Mouse (Mus musculus): ENCODE measurements at regions not wholly inside any gene's neighbourhood (a gene's known extent, or its start where the extent isn't known, plus 50 kb on each side); places are given as distances from the start of the nearest gene placed in this dataset.

DNA sequence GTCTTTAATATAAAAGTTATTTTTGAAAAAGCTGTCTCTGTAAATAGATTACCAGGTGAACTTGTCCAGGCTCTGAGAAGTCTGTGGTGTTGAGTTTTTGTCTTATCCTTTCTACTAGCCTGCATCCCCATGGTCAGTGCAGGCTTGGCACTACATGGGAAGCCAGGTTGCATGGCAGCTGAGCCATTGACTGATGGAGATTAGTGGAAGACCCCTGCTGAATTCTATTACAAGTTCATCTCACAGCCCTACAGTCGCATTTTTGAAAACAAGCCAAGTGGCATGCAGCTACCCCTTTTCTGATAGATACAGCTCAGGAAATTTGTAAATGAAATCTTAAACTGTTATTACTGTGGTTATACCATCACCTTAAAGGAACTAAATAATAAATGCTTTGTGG lies 101.2 kb upstream of the Fam184a start:
- WGBS = 50% methylated on average over 1 of the region's 1 CpGs

DNA sequence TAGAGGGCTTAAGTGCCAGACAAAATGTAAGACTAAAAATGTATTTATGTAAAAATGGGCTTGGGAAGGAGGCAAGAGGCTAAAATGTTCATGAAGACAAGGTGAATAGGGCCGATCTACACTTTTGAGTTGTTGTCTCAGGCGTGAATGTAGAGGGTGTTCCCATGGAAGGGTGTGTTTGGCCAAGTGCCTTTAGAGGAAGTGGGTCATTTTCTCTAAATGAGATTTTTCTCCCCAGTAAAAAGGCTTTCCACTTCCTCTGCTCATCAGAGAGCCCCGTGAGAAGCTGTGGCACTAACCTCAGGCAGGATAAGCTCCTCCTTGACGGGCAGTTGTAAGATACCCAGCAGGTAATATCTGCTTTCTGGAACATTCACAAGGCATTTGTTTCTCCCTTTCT lies 99.6 kb upstream of the Fam184a start:
- H3K36me3 ChIP-seq (ENCODE audit: insufficient read depth, low read length) = no peaks in the 10 kb centered on the region
- no peak overlapping the region for H3K27ac ChIP-seq (ENCODE audit: low read depth, low read length)
- DNase-seq (ENCODE audit: low spot score) = no peak
- no peaks in the 10 kb centered on the region for H3K27me3 ChIP-seq (ENCODE audit: insufficient read depth, low read length)
- TF ChIP-seq CTCF (IDR thresholded peaks at IDR 0.05) = no peak
- no peak overlapping the region for H3K4me3 ChIP-seq (ENCODE audit: low read depth, low read length)
- no peak overlapping the region for H3K4me2 ChIP-seq (ENCODE audit: low read depth, low read length, poor library complexity, severe bottlenecking)
- no peak for ATAC-seq (ENCODE audit: low FRiP score)
- H3K4me1 ChIP-seq (ENCODE audit: insufficient read depth, low read length) = no peaks in the 10 kb centered on the region
- no peak overlapping the region for H3K9ac ChIP-seq (replicated peaks; ENCODE audit: low read length, poor library complexity, severe bottlenecking)
- no peaks in the 10 kb centered on the region for H3K9me3 ChIP-seq (ENCODE audit: low read length)
- 73% methylated on average over 4 of the region's 4 CpGs for WGBS

More for the DNA sequence above, 101.2 kb upstream of the Fam184a start:
- H3K36me3 ChIP-seq (ENCODE audit: insufficient read depth, low read length) = no peaks in the 10 kb centered on the region
- no peak overlapping the region for H3K27ac ChIP-seq (ENCODE audit: low read depth, low read length)
- H3K27me3 ChIP-seq (ENCODE audit: insufficient read depth, low read length) = no peaks in the 10 kb centered on the region
- H3K9me3 ChIP-seq (ENCODE audit: low read length) = no peaks in the 10 kb centered on the region
- H3K4me2 ChIP-seq (ENCODE audit: low read depth, low read length, poor library complexity, severe bottlenecking) = no peak overlapping the region
- DNase-seq (ENCODE audit: low spot score) (peak; percentile 75), ATAC-seq (ENCODE audit: low FRiP score) (no peak)
- no peak for TF ChIP-seq CTCF (IDR thresholded peaks at IDR 0.05)
- no peaks in the 10 kb centered on the region for H3K4me1 ChIP-seq (ENCODE audit: insufficient read depth, low read length)
- no peak overlapping the region for H3K9ac ChIP-seq (replicated peaks; ENCODE audit: low read length, poor library complexity, severe bottlenecking)
- H3K4me3 ChIP-seq (ENCODE audit: low read depth, low read length) = no peak overlapping the region

DNA sequence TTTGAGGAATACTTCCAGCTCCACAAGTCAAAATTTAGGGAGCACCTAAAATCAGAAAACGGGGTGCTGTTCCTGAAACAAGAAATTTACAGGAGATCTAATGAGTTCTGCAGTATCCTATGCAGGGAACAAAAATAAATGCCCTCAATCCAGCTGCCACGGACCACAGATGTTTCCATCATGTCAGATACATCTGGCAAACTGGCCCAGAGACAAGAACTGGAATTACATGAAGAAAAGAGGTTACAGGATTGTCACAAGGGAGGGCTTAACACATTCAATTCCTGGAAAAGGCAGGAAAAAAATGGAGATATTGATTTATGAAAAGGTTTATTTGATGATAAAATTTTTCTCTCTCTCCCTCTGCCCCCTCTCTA lies 62.3 kb upstream of the Fam184a start:
- no peak overlapping the region for H3K9ac ChIP-seq (replicated peaks; ENCODE audit: low read length, poor library complexity, severe bottlenecking)
- ATAC-seq (ENCODE audit: low FRiP score) (no peak), DNase-seq (ENCODE audit: low spot score) (no peak)
- 76% methylated on average over 2 of the region's 2 CpGs for WGBS
- no peak overlapping the region for H3K27ac ChIP-seq (ENCODE audit: low read depth, low read length)
- no peak overlapping the region for H3K4me2 ChIP-seq (ENCODE audit: low read depth, low read length, poor library complexity, severe bottlenecking)
- no peaks in the 10 kb centered on the region for H3K36me3 ChIP-seq (ENCODE audit: insufficient read depth, low read length)
- H3K27me3 ChIP-seq (ENCODE audit: insufficient read depth, low read length) = no peaks in the 10 kb centered on the region
- TF ChIP-seq CTCF (IDR thresholded peaks at IDR 0.05) = no peak
- no peaks in the 10 kb centered on the region for H3K9me3 ChIP-seq (ENCODE audit: low read length)
- no peaks in the 10 kb centered on the region for H3K4me1 ChIP-seq (ENCODE audit: insufficient read depth, low read length)
- no peak overlapping the region for H3K4me3 ChIP-seq (ENCODE audit: low read depth, low read length)

DNA sequence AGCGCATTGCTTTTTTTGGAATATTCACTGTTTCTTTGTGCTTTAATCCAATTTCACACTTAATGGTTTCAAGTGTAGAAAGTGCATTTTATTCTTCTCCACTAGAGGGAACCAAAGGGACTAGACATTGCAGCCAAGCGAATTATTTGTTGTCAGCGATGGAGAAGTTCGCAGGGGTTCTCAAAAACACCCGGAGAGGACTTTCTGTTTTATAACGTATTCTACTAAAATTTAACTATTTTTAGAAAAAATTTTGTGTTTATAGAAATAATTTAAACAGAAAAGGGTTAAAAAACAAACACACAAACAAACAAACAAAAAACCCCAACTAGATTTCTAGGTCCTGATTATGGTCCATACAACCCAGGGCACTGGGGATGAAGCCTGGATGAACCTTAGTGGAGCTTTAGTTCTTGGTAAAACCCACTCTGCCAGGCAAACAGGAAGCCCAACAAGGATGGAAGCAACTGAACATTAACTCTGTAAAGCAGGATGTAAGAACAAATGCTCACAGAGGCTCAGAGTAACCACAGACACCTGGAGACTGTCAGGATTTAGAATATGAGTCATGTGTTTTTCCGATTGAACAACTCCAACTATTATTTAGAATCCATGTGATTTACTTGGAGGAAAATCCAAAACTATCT lies 61.8 kb upstream of the Fam184a start:
- 20% methylated on average over 7 of the region's 7 CpGs for WGBS
- H3K27ac ChIP-seq (ENCODE audit: low read depth, low read length) = no peak overlapping the region
- peak overlapping the region; percentile 1; the same call in 1 of the 2 replicates for H3K4me3 ChIP-seq (ENCODE audit: low read depth, low read length)
- no peaks in the 10 kb centered on the region for H3K4me1 ChIP-seq (ENCODE audit: insufficient read depth, low read length)
- DNase-seq (ENCODE audit: low spot score) (peak; percentile 81), ATAC-seq (ENCODE audit: low FRiP score) (no peak)
- TF ChIP-seq CTCF (IDR thresholded peaks at IDR 0.05) = peak; percentile 88
- H3K4me2 ChIP-seq (ENCODE audit: low read depth, low read length, poor library complexity, severe bottlenecking) = peak overlapping the region; percentile 39
- H3K9ac ChIP-seq (replicated peaks; ENCODE audit: low read length, poor library complexity, severe bottlenecking) = no peak overlapping the region
- H3K36me3 ChIP-seq (ENCODE audit: insufficient read depth, low read length) = no peaks in the 10 kb centered on the region
- H3K9me3 ChIP-seq (ENCODE audit: low read length) = no peaks in the 10 kb centered on the region
- H3K27me3 ChIP-seq (ENCODE audit: insufficient read depth, low read length) = no peaks in the 10 kb centered on the region

DNA sequence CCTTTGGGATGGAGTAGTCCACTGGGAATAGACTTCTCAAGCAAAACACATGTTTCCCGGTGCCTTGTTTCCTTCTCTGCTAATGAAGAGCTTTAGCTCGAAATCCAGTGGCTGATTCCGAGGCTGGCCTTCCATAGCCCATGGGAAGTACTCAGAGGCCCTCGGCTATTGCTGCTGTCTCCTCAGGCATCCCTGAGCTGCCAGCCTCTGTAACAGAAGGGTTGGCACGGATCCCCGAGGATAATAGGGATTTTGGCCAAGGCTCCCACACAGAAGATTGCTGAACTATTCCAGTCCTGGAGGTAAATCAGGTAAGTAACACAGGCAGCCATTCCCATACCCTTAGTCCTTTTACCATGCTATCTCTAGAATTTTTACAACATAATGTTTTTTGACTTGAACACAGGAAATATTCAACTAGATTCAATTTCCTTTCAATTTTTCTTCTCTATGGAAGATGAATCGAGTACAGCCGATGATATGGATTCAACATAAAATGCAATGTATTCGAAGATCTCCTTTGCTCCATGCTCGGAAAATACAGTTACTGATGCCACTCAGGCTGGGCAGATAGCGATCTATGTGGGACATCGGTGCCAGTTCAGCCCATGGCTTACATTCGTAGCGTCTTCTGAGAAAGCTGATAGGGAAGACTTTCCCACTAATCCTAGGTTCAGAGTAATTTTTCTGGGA lies 61.1 kb upstream of the Fam184a start:
- no peak overlapping the region for H3K9ac ChIP-seq (replicated peaks; ENCODE audit: low read length, poor library complexity, severe bottlenecking)
- H3K4me3 ChIP-seq (ENCODE audit: low read depth, low read length) = peak overlapping the region; percentile 1; the same call in 1 of the 2 replicates
- no peaks in the 10 kb centered on the region for H3K27me3 ChIP-seq (ENCODE audit: insufficient read depth, low read length)
- peak; percentile 38; the same call in 1 of the 2 replicates for ATAC-seq (ENCODE audit: low FRiP score)
- peak; percentile 30 for DNase-seq (ENCODE audit: low spot score)
- no peaks in the 10 kb centered on the region for H3K4me1 ChIP-seq (ENCODE audit: insufficient read depth, low read length)
- TF ChIP-seq CTCF (IDR thresholded peaks at IDR 0.05) = no peak
- no peaks in the 10 kb centered on the region for H3K36me3 ChIP-seq (ENCODE audit: insufficient read depth, low read length)
- no peaks in the 10 kb centered on the region for H3K9me3 ChIP-seq (ENCODE audit: low read length)
- H3K27ac ChIP-seq (ENCODE audit: low read depth, low read length) = no peak overlapping the region
- WGBS = 42% methylated on average over 14 of the region's 14 CpGs
- H3K4me2 ChIP-seq (ENCODE audit: low read depth, low read length, poor library complexity, severe bottlenecking) = peak overlapping the region; percentile 39

DNA sequence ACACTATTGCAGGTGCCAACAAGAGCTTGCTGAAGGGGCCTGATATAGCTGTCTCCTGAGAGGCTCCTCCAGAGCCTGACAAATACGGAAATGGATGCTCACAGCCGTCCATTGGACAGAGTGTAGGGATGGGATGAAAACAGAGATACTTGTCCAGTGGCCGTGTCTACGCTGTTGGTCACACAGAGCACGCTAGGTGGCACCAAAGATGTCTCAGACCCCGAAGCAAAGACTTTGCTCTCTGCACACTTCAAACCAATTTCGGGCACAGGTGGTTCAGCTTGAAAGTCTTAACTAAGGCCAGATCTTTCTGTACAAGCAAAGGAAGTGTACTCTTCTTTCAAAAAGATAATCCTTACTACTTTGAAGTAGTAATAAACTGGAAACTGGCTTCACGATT lies 55.8 kb upstream of the Fam184a start:
- Histone ChIP-seq H3K9me3 (ENCODE audit: low read length) (no peaks in the 10 kb centered on the region), H3K36me3 (ENCODE audit: insufficient read depth, low read length) (no peaks in the 10 kb centered on the region), H3K27me3 (ENCODE audit: insufficient read depth, low read length) (no peaks in the 10 kb centered on the region), H3K4me2 (ENCODE audit: low read depth, low read length, poor library complexity, severe bottlenecking) (no peak overlapping the region), H3K4me3 (ENCODE audit: low read depth, low read length) (no peak overlapping the region), H3K27ac (ENCODE audit: low read depth, low read length) (no peak overlapping the region), H3K4me1 (ENCODE audit: insufficient read depth, low read length) (no peaks in the 10 kb centered on the region), H3K9ac (replicated peaks; ENCODE audit: low read length, poor library complexity, severe bottlenecking) (no peak overlapping the region)
- WGBS = 68% methylated on average over 8 of the region's 8 CpGs
- DNase-seq (ENCODE audit: low spot score) (no peak), ATAC-seq (ENCODE audit: low FRiP score) (no peak)
- peak; percentile 11; the same call in 1 of the 2 replicates for TF ChIP-seq CTCF (IDR thresholded peaks at IDR 0.05)

Measured in midbrain, postnatal 0 days (tissue).